Mouse (Mus musculus) midbrain, embryonic 13.5 days (tissue): ENCODE data around the gene Iqcf5. TPM values are rescaled to one million over a fixed set of nuclear protein-coding genes. Genes with fewer than 3 reads are reported as not detected.

ENCODE experiments used
- ATAC-seq: fragments of 200-750 bp; cut with Nextera tagmentation; 2 replicates; pipeline ENCODE4 v1.8.0; 2017; ENCODE audit warnings: mild to moderate bottlenecking, moderate TSS enrichment, moderate library complexity
- H3K27ac ChIP-seq: fragments of 300-500 bp; sonication (generic); 2 replicates; pipeline ENCODE4 v1.5.1; 2015; ENCODE audit warnings: inconsistent platforms, mild to moderate bottlenecking, moderate library complexity
- H3K27me3 ChIP-seq: fragments of 300-500 bp; sonication (generic); 2 replicates; pipeline ENCODE4 v1.6.1; 2015; ENCODE audit warnings: mild to moderate bottlenecking, inconsistent platforms
- H3K36me3 ChIP-seq: fragments of 300-500 bp; sonication (generic); 2 replicates; pipeline ENCODE4 v1.6.1; 2015; ENCODE audit warnings: mild to moderate bottlenecking, inconsistent platforms
- H3K4me1 ChIP-seq: fragments of 300-500 bp; sonication (generic); replicated peaks from 2 replicates; pipeline ENCODE4 v1.6.1; 2015; ENCODE audit warnings: inconsistent platforms
- H3K4me2 ChIP-seq: fragments of 300-500 bp; sonication (generic); replicated peaks from 2 replicates; pipeline ENCODE4 v1.6.1; 2015; ENCODE audit warnings: moderate library complexity, mild to moderate bottlenecking, inconsistent platforms
- H3K4me3 ChIP-seq: fragments of 300-500 bp; sonication (generic); replicated peaks from 2 replicates; pipeline ENCODE4 v1.5.1; 2015; ENCODE audit warnings: mild to moderate bottlenecking, inconsistent platforms
- H3K9ac ChIP-seq: fragments of 300-500 bp; sonication (generic); replicated peaks from 2 replicates; pipeline ENCODE4 v1.6.1; 2015; ENCODE audit warnings: mild to moderate bottlenecking, inconsistent platforms
- H3K9me3 ChIP-seq: fragments of 300-500 bp; sonication (generic); 2 replicates; pipeline ENCODE4 v1.6.1; 2016; ENCODE audit warnings: mild to moderate bottlenecking, inconsistent platforms
- WGBS: fragments of 180-500 bp; shearing (Covaris S2); methylation state at CpG from one replicate; pipeline ENCODE4 v1.1.7; 2015; 5-methylcytosine and 5-hydroxymethylcytosine counted together
- polyA plus RNA-seq: library from polyadenylated mRNA; unstranded; fragments of >200 nt; fragmentation: Nextera tagmentation; extraction: Ambion mirVana; gene quantifications from 2 replicates; pipeline ENCODE4 v1.2.1, GENCODE M21; 2015

Gene Iqcf5
- polyA plus RNA-seq, 1 experiment from 2014 or later = not detected

DNA sequence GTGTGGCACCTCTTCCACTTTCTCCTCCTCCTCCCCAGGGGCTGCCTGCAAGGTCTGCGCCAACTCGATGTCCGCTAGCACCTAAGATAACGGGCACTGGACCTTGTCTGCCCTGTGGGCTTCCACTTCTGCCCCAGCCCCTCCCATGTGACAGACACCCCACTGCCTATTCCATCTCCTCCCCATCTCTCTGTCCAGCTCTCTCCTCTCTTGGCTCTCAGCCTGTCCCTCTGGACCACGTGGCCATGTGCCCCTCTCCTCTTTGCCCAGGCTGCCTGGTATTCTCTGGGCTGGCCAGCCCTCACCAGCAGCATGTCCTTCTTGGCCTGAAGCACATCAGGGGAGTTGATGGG is 40.6 kb upstream of the Iqcf5 start:
- no peak overlapping the region for H3K4me3 ChIP-seq
- no peak overlapping the region for H3K4me2 ChIP-seq
- ATAC-seq = no peak
- H3K27me3 ChIP-seq = no peaks in the 10 kb centered on the region
- no peak overlapping the region for H3K27ac ChIP-seq
- H3K4me1 ChIP-seq = peaks cover 42% of the 10 kb centered on the region
- no peaks in the 10 kb centered on the region for H3K36me3 ChIP-seq
- WGBS = 86% methylated on average over 5 of the region's 5 CpGs
- 0 out of 2 replicates have a peak overlapping the region, but pooled peaks have one; percentile 32 for H3K9ac ChIP-seq
- no peaks in the 10 kb centered on the region for H3K9me3 ChIP-seq

- Histone ChIP-seq H3K4me3 (no peak overlapping the region), H3K4me1 (peaks cover 42% of the 10 kb centered on the region), H3K36me3 (no peaks in the 10 kb centered on the region), H3K27me3 (no peaks in the 10 kb centered on the region), H3K27ac (no peak overlapping the region), H3K4me2 (no peak overlapping the region), H3K9ac (0 out of 2 replicates have a peak overlapping the region, but pooled peaks have one; percentile 39), H3K9me3 (no peaks in the 10 kb centered on the region)
- WGBS = 6% methylated on average over 6 of the region's 6 CpGs
- peak; percentile 7; the same call in 1 of the 2 replicates for ATAC-seq
These were observed 39.9 kb upstream of the Iqcf5 start for GRCm38 (mm10) chr9:106474456-106474855.

GRCm38 (mm10) chr9:106475046-106475445 is 39.3 kb upstream of the Iqcf5 start:
- Histone ChIP-seq H3K9ac (0 out of 2 replicates have a peak overlapping the region, but pooled peaks have one; percentile 39), H3K27ac (no peak overlapping the region), H3K4me2 (no peak overlapping the region), H3K9me3 (no peaks in the 10 kb centered on the region), H3K27me3 (no peaks in the 10 kb centered on the region), H3K36me3 (peaks cover under 1% of the 10 kb centered on the region; the same call in 1 of the 2 replicates), H3K4me1 (peaks cover 42% of the 10 kb centered on the region), H3K4me3 (no peak overlapping the region)
- ATAC-seq = no peak
- 68% methylated on average over 7 of the region's 7 CpGs for WGBS

DNA sequence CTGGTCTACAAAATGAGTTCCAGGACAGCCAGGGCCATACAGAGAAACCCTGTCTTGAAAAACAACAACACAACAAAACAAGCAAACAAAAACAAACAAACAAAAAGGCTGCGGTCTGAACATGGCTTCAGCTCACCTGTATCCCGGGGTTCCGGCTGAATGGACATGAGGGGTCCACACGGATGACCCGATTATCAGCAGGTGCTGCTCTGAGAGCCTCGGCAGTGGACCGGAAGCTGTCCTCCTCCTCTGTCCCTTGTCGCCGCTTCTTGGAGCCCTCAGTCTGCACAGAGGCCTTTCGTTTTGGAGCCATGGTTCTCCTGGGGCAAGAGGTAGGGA is 38.7 kb upstream of the Iqcf5 start, which contains the start of gene Rrp9:
TSS of gene Rrp9 (plus strand) at position 301 of the 339 bp plus-strand sequence.
- Histone ChIP-seq H3K9me3 (no peaks in the 10 kb centered on the region), H3K4me3 (no peak within 1 kb of the TSS; the same call in 1 of the 2 replicates), H3K9ac (peak within 1 kb of the TSS; percentile 42; the same call in 1 of the 2 replicates), H3K27me3 (no peaks in the 10 kb centered on the region), H3K36me3 (peaks cover 6% of the 10 kb centered on the region), H3K4me2 (peak within 1 kb of the TSS; percentile 28), H3K27ac (no peak within 1 kb of the TSS), H3K4me1 (peaks cover 42% of the 10 kb centered on the region)
- ATAC-seq = no peak
- WGBS = 88% methylated on average over 10 of the region's 10 CpGs

DNA sequence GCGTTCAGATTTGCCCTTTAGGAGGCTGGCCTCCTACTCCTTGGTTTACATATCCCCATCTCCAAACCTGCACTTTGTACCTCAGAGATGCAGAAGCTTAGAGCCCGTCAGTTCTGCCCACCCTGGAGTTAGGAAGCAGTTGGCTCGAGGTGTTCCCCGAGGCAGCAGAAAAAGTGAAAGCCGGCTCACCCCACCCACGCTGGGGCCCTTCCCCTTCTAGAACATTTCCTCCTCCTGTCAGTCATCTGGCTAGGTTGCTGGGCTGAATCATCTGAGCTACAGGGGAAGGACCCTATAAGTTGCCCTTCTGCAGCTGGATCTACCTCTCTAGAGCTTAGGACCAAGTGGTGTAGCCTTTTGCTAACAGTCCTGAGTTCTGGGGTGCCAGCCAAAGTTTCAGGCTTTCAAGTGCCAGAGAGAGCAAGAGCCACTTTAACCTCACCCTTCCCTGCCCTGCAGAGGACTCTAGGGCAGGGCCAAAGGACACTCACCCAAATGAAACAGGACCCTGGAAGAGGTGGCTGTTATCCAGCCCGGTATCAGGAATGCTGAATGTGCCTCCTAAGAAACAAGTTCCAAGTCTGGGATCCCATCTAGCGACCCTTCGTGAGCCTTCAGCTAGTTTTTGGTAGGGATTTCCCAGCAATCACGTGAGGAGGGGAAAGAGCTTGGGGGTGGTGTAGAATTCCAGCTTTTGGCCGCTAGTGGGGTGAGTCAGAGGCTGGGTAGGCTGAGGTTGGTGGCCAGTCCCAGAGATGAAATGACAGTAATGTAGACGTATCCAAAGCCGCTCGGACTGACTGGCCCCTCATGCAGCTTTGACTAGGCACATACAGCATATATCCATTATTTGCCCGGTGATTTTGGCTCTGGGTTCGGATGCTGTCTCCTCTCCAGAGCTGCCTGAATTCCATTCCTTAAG is 38.1 kb upstream of the Iqcf5 start:
- Histone ChIP-seq H3K9ac (peak overlapping the region; percentile 42; the same call in 1 of the 2 replicates), H3K27me3 (no peaks in the 10 kb centered on the region), H3K36me3 (peaks cover 12% of the 10 kb centered on the region), H3K4me2 (peak overlapping the region; percentile 28), H3K27ac (no peak overlapping the region), H3K4me3 (no peak overlapping the region; the same call in 1 of the 2 replicates), H3K4me1 (peaks cover 42% of the 10 kb centered on the region), H3K9me3 (no peaks in the 10 kb centered on the region)
- no peak; the same call in 1 of the 2 replicates for ATAC-seq
- WGBS = 35% methylated on average over 16 of the region's 16 CpGs

- Histone ChIP-seq H3K27me3 (no peaks in the 10 kb centered on the region), H3K9me3 (no peaks in the 10 kb centered on the region), H3K4me1 (peaks cover 38% of the 10 kb centered on the region), H3K9ac (peak within 1 kb of the TSS; percentile 78), H3K4me2 (peak within 1 kb of the TSS; percentile 99), H3K4me3 (peak within 1 kb of the TSS; percentile 84), H3K36me3 (peaks cover 18% of the 10 kb centered on the region), H3K27ac (no peak within 1 kb of the TSS)
- peak; percentile 99 for ATAC-seq
- 0% methylated on average over 41 of the region's 41 CpGs for WGBS
These were observed 37.4 kb upstream of the Iqcf5 start, which contains the start of gene Parp3 for GRCm38 (mm10) chr9:106476924-106477484. Gene Parp3 (minus strand): TSS chr9:106476949.

DNA sequence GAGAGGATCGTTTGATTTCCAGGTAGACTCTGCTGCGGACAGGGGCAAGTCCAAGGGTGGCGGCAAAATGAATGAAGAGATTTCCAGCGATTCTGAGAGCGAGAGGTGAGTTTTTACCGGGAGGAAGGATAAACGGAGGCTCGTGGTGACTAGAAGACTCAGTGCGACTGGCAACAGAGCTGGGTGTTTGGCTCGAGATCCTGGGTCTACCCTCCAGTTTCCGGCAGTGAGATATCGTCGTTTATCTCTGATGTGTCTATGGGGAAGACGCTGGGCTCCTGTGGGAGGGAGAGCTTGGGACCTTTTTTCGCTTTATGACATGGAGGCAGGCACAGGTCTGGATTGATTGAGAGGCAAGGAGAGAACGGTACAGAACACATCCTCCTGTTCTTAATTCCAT is 36.7 kb upstream of the Iqcf5 start:
- Histone ChIP-seq H3K9ac (peak overlapping the region; percentile 78), H3K27me3 (no peaks in the 10 kb centered on the region), H3K4me3 (peak overlapping the region; percentile 84), H3K4me1 (peaks cover 36% of the 10 kb centered on the region), H3K9me3 (no peaks in the 10 kb centered on the region), H3K27ac (no peak overlapping the region), H3K36me3 (peaks cover 20% of the 10 kb centered on the region), H3K4me2 (peak overlapping the region; percentile 99)
- 4% methylated on average over 16 of the region's 16 CpGs for WGBS
- ATAC-seq = no peak

DNA sequence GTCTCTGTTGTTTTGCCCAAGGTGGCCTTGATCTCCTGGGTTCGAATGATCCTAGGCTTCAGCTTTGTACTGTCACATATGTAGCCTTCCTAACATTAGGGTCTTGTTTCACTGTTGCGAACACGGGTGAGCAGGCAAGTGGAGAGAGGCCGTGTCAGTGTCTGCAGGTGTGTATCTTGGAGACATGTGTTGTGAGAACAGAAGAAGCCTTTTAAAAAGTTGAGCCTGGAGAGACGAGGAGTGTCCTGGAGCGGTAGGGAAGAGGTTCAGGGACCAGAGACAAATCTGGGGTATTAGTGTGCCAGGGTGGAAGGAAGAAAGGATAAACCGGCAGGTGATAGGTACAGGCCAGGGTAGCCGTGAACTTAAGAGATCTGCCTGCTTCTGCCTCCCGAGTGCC is 36.3 kb upstream of the Iqcf5 start:
- Histone ChIP-seq H3K27ac (no peak overlapping the region), H3K9ac (peak overlapping the region; percentile 78), H3K27me3 (no peaks in the 10 kb centered on the region), H3K4me1 (peaks cover 36% of the 10 kb centered on the region), H3K9me3 (no peaks in the 10 kb centered on the region), H3K36me3 (peaks cover 25% of the 10 kb centered on the region), H3K4me2 (peak overlapping the region; percentile 99), H3K4me3 (peak overlapping the region; percentile 84)
- no peak for ATAC-seq
- WGBS = 84% methylated on average over 9 of the region's 9 CpGs

DNA sequence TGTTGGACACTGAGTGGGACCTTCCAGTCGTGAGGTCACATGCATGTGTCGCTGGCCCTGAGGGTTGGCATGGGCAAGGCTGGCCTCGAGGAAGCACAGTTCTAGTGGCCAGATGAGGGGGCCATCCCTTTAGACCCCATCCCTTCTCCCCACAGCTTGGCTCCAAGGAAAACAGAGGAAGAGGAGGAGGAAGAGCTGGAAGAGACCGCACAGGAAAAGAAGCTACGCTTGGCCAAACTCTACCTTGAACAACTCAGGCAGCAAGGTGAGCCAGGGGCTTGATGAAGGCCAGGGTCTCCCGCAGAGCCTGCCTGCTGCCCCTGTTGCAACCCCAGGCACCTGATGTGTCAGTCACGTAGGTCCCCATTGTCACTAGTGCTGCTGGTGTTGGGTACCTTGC is 33.8 kb upstream of the Iqcf5 start:
- no peak overlapping the region for H3K4me2 ChIP-seq
- no peaks in the 10 kb centered on the region for H3K9me3 ChIP-seq
- WGBS = 94% methylated on average over 7 of the region's 7 CpGs
- H3K36me3 ChIP-seq = peaks cover 49% of the 10 kb centered on the region
- H3K27ac ChIP-seq = no peak overlapping the region
- no peak for ATAC-seq
- no peaks in the 10 kb centered on the region for H3K27me3 ChIP-seq
- no peak overlapping the region for H3K9ac ChIP-seq
- H3K4me1 ChIP-seq = peaks cover 21% of the 10 kb centered on the region
- no peak overlapping the region for H3K4me3 ChIP-seq

DNA sequence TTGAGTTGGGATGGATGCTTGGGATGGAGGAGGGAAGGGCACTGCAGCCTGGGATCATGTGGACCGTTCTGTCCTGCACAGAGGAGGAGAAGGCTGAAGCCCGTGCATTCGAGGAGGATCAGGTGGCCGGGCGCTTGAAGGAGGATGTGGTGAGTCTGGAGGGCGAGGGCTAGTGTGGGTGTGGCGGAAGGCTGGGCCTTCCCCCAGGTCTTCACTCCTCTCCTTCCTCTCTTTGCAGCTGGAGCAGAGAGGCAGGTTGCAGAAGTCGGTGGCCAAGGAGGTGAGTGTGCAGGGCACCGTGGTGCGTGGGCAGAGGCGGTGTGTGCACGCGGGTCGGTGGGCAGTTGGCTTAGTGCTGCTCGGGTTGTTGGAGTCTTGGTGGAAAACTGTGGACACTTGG is 33.3 kb upstream of the Iqcf5 start:
- Histone ChIP-seq H3K4me1 (peaks cover 20% of the 10 kb centered on the region), H3K27ac (no peak overlapping the region), H3K9me3 (no peaks in the 10 kb centered on the region), H3K9ac (no peak overlapping the region), H3K4me2 (no peak overlapping the region), H3K4me3 (no peak overlapping the region), H3K27me3 (no peaks in the 10 kb centered on the region), H3K36me3 (peaks cover 55% of the 10 kb centered on the region)
- WGBS = 96% methylated on average over 15 of the region's 15 CpGs
- no peak for ATAC-seq

- WGBS = 93% methylated on average over 13 of the region's 13 CpGs
- H3K36me3 ChIP-seq = peaks cover 59% of the 10 kb centered on the region
These were observed 32.7 kb upstream of the Iqcf5 start for GRCm38 (mm10) chr9:106481676-106482075.

GRCm38 (mm10) chr9:106482578-106483115 is 31.7 kb upstream of the Iqcf5 start:
- no peaks in the 10 kb centered on the region for H3K9me3 ChIP-seq
- no peak overlapping the region for H3K9ac ChIP-seq
- WGBS = 89% methylated on average over 17 of the region's 17 CpGs
- H3K4me3 ChIP-seq = no peak overlapping the region
- no peak overlapping the region for H3K4me2 ChIP-seq
- peaks cover 59% of the 10 kb centered on the region for H3K36me3 ChIP-seq
- H3K27ac ChIP-seq = no peak overlapping the region
- no peaks in the 10 kb centered on the region for H3K27me3 ChIP-seq
- H3K4me1 ChIP-seq = peaks cover 11% of the 10 kb centered on the region
- ATAC-seq = no peak

More at GRCm38 (mm10) chr9:106481676-106482075, 32.7 kb upstream of the Iqcf5 start:
- peaks cover 14% of the 10 kb centered on the region for H3K4me1 ChIP-seq
- H3K27me3 ChIP-seq = no peaks in the 10 kb centered on the region
- H3K27ac ChIP-seq = no peak overlapping the region
- no peak overlapping the region for H3K4me3 ChIP-seq
- no peaks in the 10 kb centered on the region for H3K9me3 ChIP-seq
- H3K4me2 ChIP-seq = no peak overlapping the region
- ATAC-seq = no peak
- H3K9ac ChIP-seq = no peak overlapping the region
